Mouse (Mus musculus) neural tube, embryonic 15.5 days (tissue): ENCODE data around the gene Macrod1. TPM values are rescaled to one million over a fixed set of nuclear protein-coding genes. Genes with fewer than 3 reads are reported as not detected.
A peak's percentile ranks its signal among the peaks of the same experiment; 100 is the strongest.

ENCODE experiments used
- ATAC-seq: fragments of 200-750 bp; cut with Nextera tagmentation; 2 replicates; pipeline ENCODE4 v1.8.0; 2017; ENCODE audit warnings: mild to moderate bottlenecking, moderate TSS enrichment, moderate library complexity; ENCODE audit not compliant: low FRiP score
- H3K27ac ChIP-seq: fragments of 300-500 bp; sonication (generic); replicated peaks from 2 replicates; pipeline ENCODE4 v1.5.1; 2015; ENCODE audit warnings: mild to moderate bottlenecking, inconsistent platforms
- H3K27me3 ChIP-seq: fragments of 300-500 bp; sonication (generic); replicated peaks from 2 replicates; pipeline ENCODE4 v1.6.1; 2015; ENCODE audit warnings: inconsistent platforms
- H3K36me3 ChIP-seq: fragments of 300-500 bp; sonication (generic); 2 replicates; pipeline ENCODE4 v1.6.1; 2015; ENCODE audit warnings: inconsistent platforms
- H3K4me1 ChIP-seq: fragments of 300-500 bp; sonication (generic); 2 replicates; pipeline ENCODE4 v1.6.1; 2015; ENCODE audit warnings: inconsistent platforms
- H3K4me2 ChIP-seq: fragments of 300-500 bp; sonication (generic); 2 replicates; pipeline ENCODE4 v1.6.1; 2015; ENCODE audit warnings: inconsistent platforms, mild to moderate bottlenecking, moderate library complexity
- H3K4me3 ChIP-seq: fragments of 300-500 bp; sonication (generic); replicated peaks from 2 replicates; pipeline ENCODE4 v1.5.1; 2015; ENCODE audit warnings: mild to moderate bottlenecking, inconsistent platforms
- H3K9ac ChIP-seq: fragments of 300-500 bp; sonication (generic); replicated peaks from 2 replicates; pipeline ENCODE4 v1.6.1; 2015; ENCODE audit warnings: mild to moderate bottlenecking, inconsistent platforms
- H3K9me3 ChIP-seq: fragments of 300-500 bp; sonication (generic); replicated peaks from 2 replicates; pipeline ENCODE4 v1.6.1; 2016; ENCODE audit warnings: inconsistent platforms
- WGBS: fragments of 180-500 bp; shearing (Covaris S2); methylation state at CpG from one replicate; pipeline ENCODE4 v1.1.7; 2015; ENCODE audit warnings: mixed read lengths; 5-methylcytosine and 5-hydroxymethylcytosine counted together
- polyA plus RNA-seq: library from polyadenylated mRNA; unstranded; fragments of >200 nt; fragmentation: Nextera tagmentation; extraction: Ambion mirVana; gene quantifications from 2 replicates; pipeline ENCODE4 v1.2.1, GENCODE M21; 2015

The Macrod1 gene
- polyA plus RNA-seq, 1 experiment from 2014 or later = 7.2 TPM

DNA sequence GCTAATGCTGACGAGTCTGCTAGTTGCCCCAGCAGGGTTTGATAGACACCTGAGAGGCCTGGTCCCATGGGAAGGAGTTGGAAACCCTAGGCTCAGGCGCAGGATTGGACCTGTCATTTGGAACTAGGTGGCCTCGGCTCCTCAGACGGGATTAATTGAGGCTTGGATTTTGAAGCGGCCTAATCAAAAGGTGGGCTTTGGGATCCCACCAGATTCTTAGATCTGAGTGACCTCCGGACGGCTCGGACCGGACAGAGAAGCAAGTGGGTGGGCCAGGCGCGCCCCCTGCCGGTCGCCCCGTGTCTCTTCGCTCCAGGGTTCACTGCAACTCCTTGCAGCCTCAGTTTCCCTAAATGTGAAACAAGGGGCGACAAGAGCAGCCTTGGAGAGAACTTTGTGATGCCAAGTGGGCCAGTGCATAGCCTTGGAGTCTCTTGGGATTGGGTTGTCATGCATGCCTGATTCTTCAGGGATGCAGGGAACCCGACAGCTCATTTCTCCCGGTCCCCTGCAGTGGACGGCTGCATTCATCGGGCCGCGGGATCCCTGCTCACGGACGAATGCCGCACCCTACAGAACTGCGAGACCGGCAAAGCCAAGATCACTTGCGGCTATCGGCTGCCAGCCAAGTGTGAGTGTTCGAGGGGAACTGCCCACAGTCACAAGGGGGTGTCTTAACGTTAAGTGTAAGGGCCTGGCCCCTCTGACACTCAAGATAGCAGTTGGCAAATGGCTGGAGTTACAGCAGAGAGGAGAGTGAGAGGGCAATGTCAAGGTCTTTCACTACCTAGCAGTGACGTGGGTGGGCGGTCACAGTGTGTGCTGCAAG, 139.5 kb downstream of the Macrod1 start:
- 14% methylated on average over 33 of the region's 33 CpGs for WGBS
- no peak overlapping the region for H3K4me2 ChIP-seq
- no peak overlapping the region for H3K9ac ChIP-seq
- peaks cover 28% of the 10 kb centered on the region for H3K4me1 ChIP-seq
- H3K27me3 ChIP-seq = peaks cover 3% of the 10 kb centered on the region; the same call in 1 of the 2 replicates
- peaks cover 40% of the 10 kb centered on the region for H3K36me3 ChIP-seq
- H3K4me3 ChIP-seq = no peak overlapping the region
- no peak for ATAC-seq
- no peak overlapping the region for H3K27ac ChIP-seq
- H3K9me3 ChIP-seq = no peaks in the 10 kb centered on the region

GRCm38 (mm10) chr19:7196741-7197270, 140.2 kb downstream of the Macrod1 start:
- Histone ChIP-seq H3K9me3 (no peaks in the 10 kb centered on the region), H3K27ac (no peak overlapping the region), H3K9ac (no peak overlapping the region), H3K4me3 (no peak overlapping the region), H3K36me3 (peaks cover 46% of the 10 kb centered on the region), H3K4me1 (peaks cover 28% of the 10 kb centered on the region), H3K27me3 (peaks cover 3% of the 10 kb centered on the region; the same call in 1 of the 2 replicates), H3K4me2 (no peak overlapping the region)
- WGBS = 9% methylated on average over 17 of the region's 17 CpGs
- ATAC-seq = peak; percentile 12; the same call in 1 of the 2 replicates

- no peak overlapping the region for H3K4me3 ChIP-seq
- H3K36me3 ChIP-seq = peaks cover 49% of the 10 kb centered on the region
- WGBS = 81% methylated on average over 9 of the region's 9 CpGs
- peak; percentile 39; the same call in 1 of the 2 replicates for ATAC-seq
- no peak overlapping the region for H3K4me2 ChIP-seq
- H3K27ac ChIP-seq = no peak overlapping the region
- H3K9ac ChIP-seq = no peak overlapping the region
- H3K4me1 ChIP-seq = peaks cover 23% of the 10 kb centered on the region
- no peaks in the 10 kb centered on the region for H3K9me3 ChIP-seq
- peaks cover 3% of the 10 kb centered on the region; the same call in 1 of the 2 replicates for H3K27me3 ChIP-seq
These were observed 140.8 kb downstream of the Macrod1 start for GRCm38 (mm10) chr19:7197445-7197844.

DNA sequence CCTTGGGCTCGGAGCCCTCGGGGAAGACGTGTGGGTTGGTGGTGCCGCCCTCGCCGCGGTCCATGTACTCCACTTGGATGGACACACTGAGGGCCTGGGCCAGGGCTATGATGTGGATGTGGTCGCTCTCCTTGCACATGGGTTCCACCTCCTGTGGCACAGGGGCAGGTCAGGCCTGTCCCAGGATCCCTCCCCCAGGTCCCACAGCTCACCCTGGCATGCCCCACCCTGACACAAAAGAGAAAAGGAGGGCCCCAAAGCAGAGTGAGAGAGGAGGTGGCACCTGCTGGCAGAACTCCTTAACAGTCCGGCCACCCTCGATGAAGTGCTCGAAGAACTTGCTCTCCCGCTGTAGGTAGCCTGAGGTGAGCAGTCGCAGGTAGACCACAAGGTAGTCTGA, 142.5 kb downstream of the Macrod1 start:
- Histone ChIP-seq H3K9me3 (no peaks in the 10 kb centered on the region), H3K27ac (no peak overlapping the region), H3K4me3 (no peak overlapping the region), H3K4me1 (peaks cover 25% of the 10 kb centered on the region), H3K27me3 (peaks cover 3% of the 10 kb centered on the region; the same call in 1 of the 2 replicates), H3K36me3 (peaks cover 66% of the 10 kb centered on the region), H3K9ac (no peak overlapping the region), H3K4me2 (no peak overlapping the region)
- no peak for ATAC-seq
- WGBS = 94% methylated on average over 13 of the region's 13 CpGs

DNA sequence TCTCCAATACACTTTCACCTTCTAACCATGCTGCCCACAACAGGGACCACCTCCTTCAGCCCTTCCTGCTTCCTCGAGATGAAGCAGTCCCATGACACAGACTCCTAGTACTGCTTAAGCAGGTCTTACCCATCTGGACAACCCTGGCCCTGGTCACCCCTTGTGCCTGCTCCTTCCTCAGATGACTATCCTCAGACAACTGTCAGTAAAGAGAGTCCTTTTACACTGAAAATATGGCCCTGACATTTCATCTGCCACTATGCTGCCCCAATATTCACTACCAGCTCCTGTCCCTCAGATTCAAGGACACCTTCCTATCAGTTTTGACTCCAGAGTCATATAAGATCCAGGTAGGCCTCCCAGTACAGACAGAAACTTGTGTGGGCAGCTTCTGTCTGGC, 143.8 kb downstream of the Macrod1 start:
- no peak for ATAC-seq
- no peaks in the 10 kb centered on the region for H3K9me3 ChIP-seq
- peaks cover 38% of the 10 kb centered on the region for H3K4me1 ChIP-seq
- H3K27ac ChIP-seq = no peak overlapping the region
- no peak overlapping the region for H3K4me3 ChIP-seq
- H3K9ac ChIP-seq = no peak overlapping the region
- no peaks in the 10 kb centered on the region; the same call in 1 of the 2 replicates for H3K27me3 ChIP-seq
- H3K36me3 ChIP-seq = peaks cover 68% of the 10 kb centered on the region
- WGBS = 36% methylated on average over 1 of the region's 1 CpGs
- no peak overlapping the region for H3K4me2 ChIP-seq

DNA sequence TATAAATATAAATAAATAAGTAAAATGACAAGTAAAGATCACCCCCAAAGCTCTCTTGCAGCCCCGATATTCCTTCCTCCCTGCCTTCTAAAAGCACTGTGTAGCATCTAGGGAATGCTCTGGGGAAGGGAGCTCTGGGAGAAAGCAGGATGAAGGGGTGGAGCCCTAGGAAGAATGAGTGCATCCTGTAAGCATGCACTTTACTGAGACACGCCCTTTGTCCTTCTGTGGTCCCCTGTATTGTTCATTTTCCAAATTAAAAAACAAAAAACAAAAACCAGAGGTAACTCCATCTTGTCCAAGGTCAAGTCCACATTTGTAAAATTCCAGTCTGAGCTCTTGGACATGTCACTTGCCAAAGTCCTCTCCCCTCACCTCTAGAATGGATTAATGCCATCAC, 148.3 kb downstream of the Macrod1 start:
- Histone ChIP-seq H3K4me3 (peak overlapping the region; percentile 69), H3K4me1 (peaks cover 36% of the 10 kb centered on the region), H3K9ac (peak overlapping the region; percentile 94), H3K27ac (peak overlapping the region; percentile 99), H3K9me3 (no peaks in the 10 kb centered on the region), H3K4me2 (peak overlapping the region; percentile 66), H3K36me3 (peaks cover 41% of the 10 kb centered on the region), H3K27me3 (no peaks in the 10 kb centered on the region)
- WGBS = 71% methylated on average over 2 of the region's 2 CpGs
- no peak for ATAC-seq

GRCm38 (mm10) chr19:7205326-7205725, 148.7 kb downstream of the Macrod1 start:
- WGBS = 26% methylated on average over 7 of the region's 7 CpGs
- Histone ChIP-seq H3K4me1 (peaks cover 36% of the 10 kb centered on the region), H3K9me3 (no peaks in the 10 kb centered on the region), H3K4me2 (peak overlapping the region; percentile 66), H3K4me3 (peak overlapping the region; percentile 69), H3K27me3 (no peaks in the 10 kb centered on the region), H3K27ac (peak overlapping the region; percentile 99), H3K36me3 (peaks cover 36% of the 10 kb centered on the region), H3K9ac (peak overlapping the region; percentile 94)
- no peak for ATAC-seq

DNA sequence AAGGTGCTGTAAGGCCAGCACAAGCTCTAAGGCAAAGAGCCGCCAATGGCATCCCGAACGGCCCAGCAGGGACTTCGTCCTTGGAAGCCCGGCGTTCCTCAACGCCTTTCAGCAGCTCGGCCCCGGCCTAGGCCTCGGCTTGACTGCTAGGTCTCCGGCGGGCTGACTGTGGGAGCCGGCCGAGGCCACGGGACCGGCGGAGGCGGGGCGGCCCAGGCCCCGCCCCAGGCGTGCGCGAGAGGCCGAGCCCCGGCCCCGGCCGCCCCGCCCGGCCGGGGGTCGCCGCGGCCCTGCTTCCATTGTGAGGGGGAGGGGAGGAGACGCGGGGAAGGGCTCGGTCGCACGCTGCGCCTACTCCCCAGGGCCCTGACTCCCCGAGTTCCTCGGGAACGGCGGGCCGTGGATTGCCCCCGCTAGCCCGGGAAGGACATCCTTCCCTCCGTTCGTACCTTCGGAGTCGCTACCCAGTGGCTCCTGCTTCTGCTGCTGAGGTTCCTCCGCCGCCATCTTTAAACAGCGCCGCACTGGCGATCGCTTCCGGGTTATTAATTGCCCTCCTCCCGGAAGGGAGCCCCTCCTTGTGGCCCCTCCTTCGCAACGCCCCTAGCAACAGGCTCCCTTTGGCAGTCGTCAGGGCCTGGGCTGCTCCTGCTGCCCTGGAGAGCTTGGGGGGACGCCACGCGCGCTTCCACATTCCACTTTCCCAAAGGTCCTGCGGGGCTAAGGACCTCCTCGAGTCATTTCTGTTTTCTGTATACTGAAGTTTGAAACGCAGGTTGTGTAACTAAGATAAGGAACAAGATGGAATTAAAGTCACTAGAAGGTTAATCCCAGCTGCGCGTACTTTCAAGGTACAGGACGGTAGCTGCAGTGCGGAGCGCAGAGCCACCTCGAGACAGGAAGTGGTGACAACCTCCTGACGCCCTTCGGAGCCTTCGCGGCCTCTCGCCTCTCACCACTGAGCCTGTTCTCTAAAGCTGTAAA, 149.4 kb downstream of the Macrod1 start, which contains the start of gene Otub1:
Gene Otub1, minus strand, starts transcription at position 564 of the 984 bp plus-strand sequence.
- under 1% methylated on average over 70 of the region's 79 CpGs for WGBS
- peak; percentile 96 for ATAC-seq
- Histone ChIP-seq H3K27me3 (no peaks in the 10 kb centered on the region), H3K27ac (peak within 1 kb of the TSS; percentile 99), H3K4me3 (peak within 1 kb of the TSS; percentile 69), H3K4me1 (peaks cover 36% of the 10 kb centered on the region), H3K4me2 (peak within 1 kb of the TSS; percentile 66), H3K9ac (peak within 1 kb of the TSS; percentile 94), H3K9me3 (no peaks in the 10 kb centered on the region), H3K36me3 (peaks cover 29% of the 10 kb centered on the region)

- H3K36me3 ChIP-seq = peaks cover 19% of the 10 kb centered on the region
- peaks cover 26% of the 10 kb centered on the region for H3K4me1 ChIP-seq
- no peak overlapping the region for H3K4me3 ChIP-seq
- H3K27ac ChIP-seq = no peak overlapping the region
- WGBS = 84% methylated on average over 7 of the region's 7 CpGs
- no peak overlapping the region for H3K9ac ChIP-seq
- ATAC-seq = no peak
- no peaks in the 10 kb centered on the region for H3K27me3 ChIP-seq
- no peaks in the 10 kb centered on the region for H3K9me3 ChIP-seq
- H3K4me2 ChIP-seq = no peak overlapping the region
These were observed 153.5 kb downstream of the Macrod1 start for GRCm38 (mm10) chr19:7209907-7210646.

DNA sequence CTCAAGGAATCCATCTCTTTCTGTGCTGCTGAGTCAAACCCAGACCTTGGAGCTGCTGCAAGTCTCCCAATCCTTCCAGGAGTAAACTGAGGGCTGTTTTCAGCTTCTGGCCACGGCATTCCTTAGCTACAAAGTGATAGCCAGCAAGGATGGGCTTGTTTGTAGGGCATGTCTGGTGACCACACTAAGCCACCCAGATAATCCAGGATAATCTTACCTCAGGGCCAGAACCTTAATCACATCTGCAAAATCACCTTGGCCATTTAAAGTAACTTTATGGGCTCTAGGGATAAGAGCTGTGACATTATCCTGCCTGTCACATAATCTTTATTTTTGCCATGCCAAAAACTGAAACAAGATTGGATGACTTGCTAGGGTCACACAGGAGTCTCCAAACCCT, 155.6 kb downstream of the Macrod1 start:
- Histone ChIP-seq H3K27me3 (no peaks in the 10 kb centered on the region), H3K4me3 (no peak overlapping the region), H3K4me2 (no peak overlapping the region), H3K9me3 (no peaks in the 10 kb centered on the region), H3K9ac (no peak overlapping the region), H3K36me3 (peaks cover 24% of the 10 kb centered on the region), H3K4me1 (peaks cover 30% of the 10 kb centered on the region), H3K27ac (no peak overlapping the region)
- ATAC-seq = no peak
- 95% methylated on average over 1 of the region's 1 CpGs for WGBS

DNA sequence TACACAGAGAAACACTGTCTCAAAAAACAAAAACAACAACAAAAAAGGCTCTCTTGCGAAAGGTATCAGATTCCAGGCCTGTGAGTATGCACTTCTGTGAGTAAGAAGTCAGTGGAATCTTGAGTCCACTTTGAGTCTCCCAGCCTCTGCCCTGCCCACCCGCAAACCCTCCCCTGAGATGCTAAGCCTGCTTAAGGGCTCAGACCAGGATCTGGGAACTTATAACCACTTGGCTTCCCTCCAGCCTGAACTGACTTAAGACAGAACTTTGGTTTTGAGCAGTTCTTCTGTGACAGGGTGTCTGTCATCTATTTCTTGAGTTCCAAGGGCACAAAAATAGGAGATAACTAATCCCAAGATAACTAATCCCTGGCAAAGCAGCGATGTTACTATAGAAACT, 156.4 kb downstream of the Macrod1 start:
- 93% methylated on average over 3 of the region's 3 CpGs for WGBS
- Histone ChIP-seq H3K9me3 (no peaks in the 10 kb centered on the region), H3K27me3 (no peaks in the 10 kb centered on the region), H3K9ac (no peak overlapping the region), H3K36me3 (peaks cover 24% of the 10 kb centered on the region), H3K27ac (no peak overlapping the region), H3K4me1 (peaks cover 34% of the 10 kb centered on the region), H3K4me3 (no peak overlapping the region), H3K4me2 (no peak overlapping the region)
- ATAC-seq = no peak
